26 mouse cellular contexts compared by ENCODE assay signal in genomic region chr3:52494924-52495323, GRCm38 (mm10).
A peak's percentile ranks its signal among the peaks of the same experiment; 100 is the strongest.
DNase-seq lines count a peak whose midpoint lies in the region; ATAC-seq and TF ChIP-seq lines count a peak whose summit lies in the region.
"Had no signal": no experiment of that assay in that cellular context is flagged by ENCODE, and none has a peak within 500 bp of the region (broad histone marks: within the 10 kb centered on the region; RNA-seq: fewer than 3 reads in every experiment).

No protein-coding gene starts in this region.

- peak overlapping the region; percentile 100 for H3K27ac ChIP-seq in kidney, adult 2 months (ENCODE audit: insufficient read depth, low read depth, low read length)
- H3K27ac ChIP-seq in kidney, embryonic 16.5 days (ENCODE audit: low read length) = no peak overlapping the region
- peak overlapping the region; percentile 91 for H3K27ac ChIP-seq in liver, adult 2 months (replicated peaks; ENCODE audit: insufficient read depth, low read depth, low read length)
- H3K27ac ChIP-seq in intestine, postnatal 0 days (ENCODE audit: low read depth, low read length) = no peak overlapping the region
- H3K27ac ChIP-seq in midbrain, embryonic 10.5 days (replicated peaks) = no peak overlapping the region
- H3K27ac ChIP-seq: gastrocnemius, adult 2 months; heart, embryonic 15.5 days; hindbrain, embryonic 10.5 days; hindbrain, embryonic 13.5 days had no signal

- 22% methylated on average over 2 of the region's 2 CpGs for WGBS in kidney, adult 2 months
- 45% methylated on average over 2 of the region's 2 CpGs for WGBS in kidney, embryonic 16.5 days
- 18% methylated on average over 2 of the region's 2 CpGs for WGBS in liver, adult 2 months
- 37% methylated on average over 2 of the region's 2 CpGs for WGBS in intestine, postnatal 0 days
- WGBS in midbrain, embryonic 10.5 days = 86% methylated on average over 2 of the region's 2 CpGs

- peaks cover 17% of the 10 kb centered on the region; the same call in 1 of the 2 replicates for H3K4me1 ChIP-seq in kidney, adult 2 months (ENCODE audit: control insufficient read depth, insufficient read depth, low read length)
- H3K4me1 ChIP-seq in kidney, embryonic 16.5 days (ENCODE audit: insufficient read depth, low read length) = no peaks in the 10 kb centered on the region
- peaks cover 2% of the 10 kb centered on the region; the same call in 1 of the 2 replicates for H3K4me1 ChIP-seq in liver, adult 2 months (ENCODE audit: control insufficient read depth, insufficient read depth, low read length)
- H3K4me1 ChIP-seq in intestine, postnatal 0 days (replicated peaks; ENCODE audit: control insufficient read depth, insufficient read depth, low read length) = peaks cover 2% of the 10 kb centered on the region; the same call in 1 of the 2 replicates
- H3K4me1 ChIP-seq in midbrain, embryonic 10.5 days = no peaks in the 10 kb centered on the region
- H3K4me1 ChIP-seq: heart, embryonic 12.5 days; heart, embryonic 15.5 days; hindbrain, embryonic 10.5 days; hindbrain, embryonic 13.5 days had no signal

- H3K4me3 ChIP-seq in kidney, adult 2 months (ENCODE audit: insufficient read depth, low read depth, low read length) = no peak overlapping the region
- H3K4me3 ChIP-seq in kidney, embryonic 16.5 days (ENCODE audit: low read length) = no peak overlapping the region
- H3K4me3 ChIP-seq in liver, adult 2 months (ENCODE audit: insufficient read depth, low read depth, low read length) = no peak overlapping the region
- H3K4me3 ChIP-seq in intestine, postnatal 0 days (ENCODE audit: low read depth, low read length) = no peak overlapping the region
- H3K4me3 ChIP-seq in midbrain, embryonic 10.5 days = no peak overlapping the region
- H3K4me3 ChIP-seq: gastrocnemius, adult 2 months; heart, embryonic 12.5 days; heart, embryonic 15.5 days; hindbrain, embryonic 10.5 days; hindbrain, embryonic 13.5 days had no signal

- no peak for TF ChIP-seq CTCF in kidney, adult 2 months (conservative IDR thresholded peaks at IDR 0.05; ENCODE audit: insufficient read depth, insufficient read length, low read depth, low read length)
- no peak for TF ChIP-seq CTCF in liver, adult 2 months (IDR thresholded peaks at IDR 0.05; ENCODE audit: low read depth, low read length)
- no peak for TF ChIP-seq CTCF in intestine, postnatal 0 days (IDR thresholded peaks at IDR 0.05; ENCODE audit: low read depth)

- no peak for ATAC-seq in kidney, embryonic 16.5 days (ENCODE audit: low FRiP score, low TSS enrichment)
- peak; percentile 9; the same call in 1 of the 2 replicates for ATAC-seq in intestine, postnatal 0 days
- ATAC-seq: forebrain, embryonic 14.5 days; forebrain, postnatal 0 days; hindbrain, embryonic 16.5 days had no signal

- peak; percentile 78 for DNase-seq in kidney, adult 2 months
- DNase-seq in liver, adult 2 months (ENCODE audit: extremely low read depth, low read depth, low spot score) = peak; percentile 61
- DNase-seq in liver = no peak
- DNase-seq in left cerebral cortex, adult 18-20 months (ENCODE audit: low spot score in 2 of 2) = no peak
- no peak for DNase-seq in gastrocnemius, postnatal 10 days
- no peak for DNase-seq in midbrain, embryonic 10.5 days (ENCODE audit: low spot score)
- DNase-seq: adrenal gland, adult 2 months; adrenal gland, postnatal 14 days; cerebellum, adult 11-12 months; cerebellum, adult 8-10 months; cerebellum, postnatal 10 days; cerebellum, postnatal 36 days; forebrain, postnatal 0 days; gastrocnemius, adult 2 months; gastrocnemius, postnatal 25 days; heart, adult 18-20 months; heart, postnatal 10 days; heart, postnatal 36 days had no signal

- no peak overlapping the region for H3K4me2 ChIP-seq in kidney, embryonic 16.5 days (replicated peaks; ENCODE audit: low read depth, low read length)
- H3K4me2 ChIP-seq in intestine, postnatal 0 days (replicated peaks; ENCODE audit: low read depth) = no peak overlapping the region
- H3K4me2 ChIP-seq: heart, embryonic 12.5 days; heart, embryonic 15.5 days; hindbrain, embryonic 13.5 days had no signal

- TF ChIP-seq POLR2A in kidney, adult 2 months (IDR thresholded peaks at IDR 0.05; ENCODE audit: low read depth, low read length) = no peak
- TF ChIP-seq POLR2A in liver, adult 2 months (IDR thresholded peaks at IDR 0.05; ENCODE audit: extremely low read depth, insufficient read depth, low read length) = no peak

- H3K9me3 ChIP-seq in kidney, embryonic 16.5 days (ENCODE audit: low read length) = no peaks in the 10 kb centered on the region
- H3K9me3 ChIP-seq in intestine, postnatal 0 days (ENCODE audit: control insufficient read depth) = no peaks in the 10 kb centered on the region
- no peaks in the 10 kb centered on the region for H3K9me3 ChIP-seq in midbrain, embryonic 10.5 days (replicated peaks)
- H3K9me3 ChIP-seq: heart, embryonic 12.5 days; heart, embryonic 15.5 days; hindbrain, embryonic 10.5 days; hindbrain, embryonic 13.5 days had no signal

- H3K36me3 ChIP-seq in kidney, adult 2 months (ENCODE audit: control insufficient read depth, insufficient read depth, low read length) = no peaks in the 10 kb centered on the region
- no peaks in the 10 kb centered on the region for H3K36me3 ChIP-seq in kidney, embryonic 16.5 days (ENCODE audit: insufficient read depth, low read length)
- no peaks in the 10 kb centered on the region for H3K36me3 ChIP-seq in liver, adult 2 months (ENCODE audit: control insufficient read depth, insufficient read depth, low read length)
- no peaks in the 10 kb centered on the region for H3K36me3 ChIP-seq in intestine, postnatal 0 days (ENCODE audit: control insufficient read depth, insufficient read depth)
- no peaks in the 10 kb centered on the region for H3K36me3 ChIP-seq in midbrain, embryonic 10.5 days
- H3K36me3 ChIP-seq: heart, embryonic 12.5 days; heart, embryonic 15.5 days; hindbrain, embryonic 10.5 days; hindbrain, embryonic 13.5 days had no signal

- H3K27me3 ChIP-seq in kidney, adult 2 months (replicated peaks; ENCODE audit: control insufficient read depth, insufficient read depth, low read length) = no peaks in the 10 kb centered on the region
- H3K27me3 ChIP-seq in kidney, embryonic 16.5 days (ENCODE audit: insufficient read depth, low read length) = no peaks in the 10 kb centered on the region
- no peaks in the 10 kb centered on the region for H3K27me3 ChIP-seq in liver, adult 2 months (ENCODE audit: control insufficient read depth, insufficient read depth, low read length)
- H3K27me3 ChIP-seq in intestine, postnatal 0 days (replicated peaks; ENCODE audit: control insufficient read depth, insufficient read depth, low read length) = no peaks in the 10 kb centered on the region
- H3K27me3 ChIP-seq in midbrain, embryonic 10.5 days (ENCODE audit: low read depth, poor library complexity, severe bottlenecking) = no peaks in the 10 kb centered on the region
- H3K27me3 ChIP-seq: heart, embryonic 15.5 days; hindbrain, embryonic 13.5 days had no signal

- no peaks in the 10 kb centered on the region for H3K79me2 ChIP-seq in liver, adult 2 months (ENCODE audit: control insufficient read depth, insufficient read depth, low read length)

- no peak overlapping the region for H3K9ac ChIP-seq in kidney, embryonic 16.5 days (replicated peaks; ENCODE audit: low read length)
- H3K9ac ChIP-seq in liver, adult 2 months (ENCODE audit: low read depth, low read length) = no peak overlapping the region
- no peak overlapping the region for H3K9ac ChIP-seq in intestine, postnatal 0 days (ENCODE audit: low read depth, low read length)
- H3K9ac ChIP-seq: forebrain, postnatal 0 days; heart, embryonic 12.5 days; heart, embryonic 15.5 days; hindbrain, embryonic 13.5 days had no signal

Comparison
In these comparisons a context has a peak if more than half of its experiments do, and no peak if none do; other contexts are left out.
1. DNase-seq: peak in kidney, adult 2 months (single experiment) and liver, adult 2 months (single experiment); none in liver (single experiment), left cerebral cortex, adult 18-20 months (0 of 2), gastrocnemius, postnatal 10 days (single experiment) and midbrain, embryonic 10.5 days (single experiment).
2. H3K27ac ChIP-seq: peak in kidney, adult 2 months (single experiment) and liver, adult 2 months (single experiment); none in kidney, embryonic 16.5 days (single experiment), intestine, postnatal 0 days (single experiment) and midbrain, embryonic 10.5 days (single experiment).